In genomic region chr11:69369990-69370816, GRCm38 (mm10) we compare ENCODE assay signal across 7 mouse cellular contexts. TPM values are rescaled to one million over a fixed set of nuclear protein-coding genes. Genes with fewer than 3 reads are reported as not detected.
DNase-seq lines count a peak whose midpoint lies in the region; ATAC-seq lines count a peak whose summit lies in the region.

No protein-coding gene starts in this region.

- H3K9me3 ChIP-seq in neural tube, embryonic 11.5 days (ENCODE audit: control insufficient read depth, low read length): no peaks in the 10 kb centered on the region
- H3K9me3 ChIP-seq in forebrain, embryonic 14.5 days (replicated peaks; ENCODE audit: control insufficient read depth, low read length): no peaks in the 10 kb centered on the region
- H3K9me3 ChIP-seq in liver, embryonic 13.5 days (replicated peaks): no peaks in the 10 kb centered on the region

- peak overlapping the region; percentile 96 for H3K4me3 ChIP-seq in neural tube, embryonic 11.5 days (ENCODE audit: low read depth, low read length)
- peak overlapping the region; percentile 97 for H3K4me3 ChIP-seq in forebrain, embryonic 14.5 days (ENCODE audit: low read depth, low read length)
- H3K4me3 ChIP-seq in liver, embryonic 13.5 days (replicated peaks): peak overlapping the region; percentile 73; the same call in 1 of the 2 replicates

- no peaks in the 10 kb centered on the region for H3K36me3 ChIP-seq in neural tube, embryonic 11.5 days (ENCODE audit: control insufficient read depth, insufficient read depth, low read length)
- H3K36me3 ChIP-seq in forebrain, embryonic 14.5 days (ENCODE audit: control insufficient read depth, insufficient read depth, low read length): peaks cover 5% of the 10 kb centered on the region; the same call in 1 of the 2 replicates
- H3K36me3 ChIP-seq in liver, embryonic 13.5 days: no peaks in the 10 kb centered on the region

- 34% methylated on average over 2 of the region's 2 CpGs for WGBS in neural tube, embryonic 11.5 days
- WGBS in forebrain, embryonic 14.5 days: 16% methylated on average over 2 of the region's 2 CpGs
- 41% methylated on average over 2 of the region's 2 CpGs for WGBS in liver, embryonic 13.5 days (ENCODE audit: insufficient replicate concordance)

- H3K9ac ChIP-seq in neural tube, embryonic 11.5 days (ENCODE audit: low read length): peak overlapping the region; percentile 99
- peak overlapping the region; percentile 100 for H3K9ac ChIP-seq in forebrain, embryonic 14.5 days (ENCODE audit: low read length)
- peak overlapping the region; percentile 5; the same call in 1 of the 2 replicates for H3K9ac ChIP-seq in liver, embryonic 13.5 days

- H3K27ac ChIP-seq in neural tube, embryonic 11.5 days (ENCODE audit: low read depth, low read length): peak overlapping the region; percentile 100
- peak overlapping the region; percentile 100 for H3K27ac ChIP-seq in forebrain, embryonic 14.5 days (ENCODE audit: low read depth, low read length)
- H3K27ac ChIP-seq in liver, embryonic 13.5 days: peak overlapping the region; percentile 91

- no peak for ATAC-seq in neural tube, embryonic 11.5 days (ENCODE audit: insufficient read depth, low FRiP score, low TSS enrichment)
- no peak for ATAC-seq in forebrain, embryonic 14.5 days
- ATAC-seq in liver, embryonic 13.5 days (ENCODE audit: low read depth): no peak

- H3K4me2 ChIP-seq in neural tube, embryonic 11.5 days (ENCODE audit: low read depth): peak overlapping the region; percentile 84
- peak overlapping the region; percentile 96 for H3K4me2 ChIP-seq in forebrain, embryonic 14.5 days (ENCODE audit: low read length)
- peak overlapping the region; percentile 97 for H3K4me2 ChIP-seq in liver, embryonic 13.5 days

- H3K4me1 ChIP-seq in neural tube, embryonic 11.5 days (ENCODE audit: control insufficient read depth, insufficient read depth, low read length): peaks cover 39% of the 10 kb centered on the region
- peaks cover 33% of the 10 kb centered on the region for H3K4me1 ChIP-seq in forebrain, embryonic 14.5 days (ENCODE audit: control insufficient read depth, insufficient read depth, low read length)
- H3K4me1 ChIP-seq in liver, embryonic 13.5 days (replicated peaks): peaks cover 87% of the 10 kb centered on the region

- H3K27me3 ChIP-seq in neural tube, embryonic 11.5 days (ENCODE audit: control insufficient read depth, insufficient read depth, low read length): no peaks in the 10 kb centered on the region
- H3K27me3 ChIP-seq in forebrain, embryonic 14.5 days (replicated peaks; ENCODE audit: control insufficient read depth, insufficient read depth, low read length): no peaks in the 10 kb centered on the region
- peaks cover 60% of the 10 kb centered on the region for H3K27me3 ChIP-seq in liver, embryonic 13.5 days

- peak; percentile 7 for DNase-seq in neural tube, embryonic 11.5 days (ENCODE audit: low spot score)
- no peak for DNase-seq in neural tube, embryonic 10.5 days (ENCODE audit: extremely low spot score, low spot score)
- peak; percentile 59 for DNase-seq in forebrain, embryonic 14.5 days (ENCODE audit: low spot score)
- DNase-seq in liver, embryonic 13.5 days: no peak
- no peak for DNase-seq in frontal cortex, postnatal 14 days (ENCODE audit: low spot score in 2 of 2)
- no peak for DNase-seq in B cell, adult 2 months
- DNase-seq in spleen, adult 12 weeks (ENCODE audit: low spot score): no peak

RNA-seq across cellular contexts. Expression of gene Chd3, which starts 1.0 kb away (rescaled TPM):
- polyA plus RNA-seq in neural tube, embryonic 11.5 days (2014; fragmentation: Nextera tagmentation; extraction: Ambion mirVana): 57.3 and 60.1 TPM in 2 replicates
- 70.3 and 77.3 TPM in 2 replicates for polyA plus RNA-seq in forebrain, embryonic 14.5 days (2014; fragmentation: Nextera tagmentation; extraction: Ambion mirVana)
- 2.6 and 4.4 TPM in 2 replicates for polyA plus RNA-seq in liver, embryonic 13.5 days (2015; fragmentation: Nextera tagmentation; extraction: Ambion mirVana)

RNA-seq across cellular contexts. Expression of gene Naa38, which starts 25.1 kb away (rescaled TPM):
- polyA plus RNA-seq in neural tube, embryonic 11.5 days (2014; fragmentation: Nextera tagmentation; extraction: Ambion mirVana): 125 and 129 TPM in 2 replicates
- 106 and 142 TPM in 2 replicates for polyA plus RNA-seq in forebrain, embryonic 14.5 days (2014; fragmentation: Nextera tagmentation; extraction: Ambion mirVana)
- 102 and 105 TPM in 2 replicates for polyA plus RNA-seq in liver, embryonic 13.5 days (2015; fragmentation: Nextera tagmentation; extraction: Ambion mirVana)

RNA-seq across cellular contexts. Expression of gene Cyb5d1, which starts 25.2 kb away (rescaled TPM):
- 44.7 and 48.4 TPM in 2 replicates for polyA plus RNA-seq in neural tube, embryonic 11.5 days (2014; fragmentation: Nextera tagmentation; extraction: Ambion mirVana)
- polyA plus RNA-seq in forebrain, embryonic 14.5 days (2014; fragmentation: Nextera tagmentation; extraction: Ambion mirVana): 31.1 and 36.4 TPM in 2 replicates
- polyA plus RNA-seq in liver, embryonic 13.5 days (2015; fragmentation: Nextera tagmentation; extraction: Ambion mirVana): 10.3 and 13.0 TPM in 2 replicates

RNA-seq across cellular contexts. Expression of gene Tmem88, which starts 27.8 kb away (rescaled TPM):
- 13.1 and 17.2 TPM in 2 replicates for polyA plus RNA-seq in neural tube, embryonic 11.5 days (2014; fragmentation: Nextera tagmentation; extraction: Ambion mirVana)
- 4.7 and 5.7 TPM in 2 replicates for polyA plus RNA-seq in forebrain, embryonic 14.5 days (2014; fragmentation: Nextera tagmentation; extraction: Ambion mirVana)
- 8.9 and 9.5 TPM in 2 replicates for polyA plus RNA-seq in liver, embryonic 13.5 days (2015; fragmentation: Nextera tagmentation; extraction: Ambion mirVana)

RNA-seq across cellular contexts. Expression of gene Rnf227, which starts 29.9 kb away (rescaled TPM):
- polyA plus RNA-seq in neural tube, embryonic 11.5 days (2014; fragmentation: Nextera tagmentation; extraction: Ambion mirVana): 27.8 and 28.8 TPM in 2 replicates
- 126 and 146 TPM in 2 replicates for polyA plus RNA-seq in forebrain, embryonic 14.5 days (2014; fragmentation: Nextera tagmentation; extraction: Ambion mirVana)
- polyA plus RNA-seq in liver, embryonic 13.5 days (2015; fragmentation: Nextera tagmentation; extraction: Ambion mirVana): 0.92 and 1.1 TPM in 2 replicates

Comparison
In these comparisons a context has a peak if more than half of its experiments do, and no peak if none do; other contexts are left out.
1. DNase-seq: peak in neural tube, embryonic 11.5 days (single experiment) and forebrain, embryonic 14.5 days (single experiment); none in neural tube, embryonic 10.5 days (single experiment), liver, embryonic 13.5 days (single experiment), frontal cortex, postnatal 14 days (0 of 2), B cell, adult 2 months (0 of 2) and spleen, adult 12 weeks (single experiment).
2. H3K9ac ChIP-seq: peak in every context shown above with its lines; median percentile 100 in forebrain, embryonic 14.5 days; 99 in neural tube, embryonic 11.5 days; 5 in liver, embryonic 13.5 days.
3. RNA of gene Chd3, which starts 1.0 kb away (polyA plus RNA-seq): 70.3 to 77.3 TPM in forebrain, embryonic 14.5 days and 57.3 to 60.1 TPM in neural tube, embryonic 11.5 days; 2.6 to 4.4 TPM in liver, embryonic 13.5 days; every median in the first group is over 10 times any median in the second.
4. Peak in every context shown above with its lines, with median percentiles within 50 percentile points of each other: H3K27ac ChIP-seq, H3K4me2 ChIP-seq and H3K4me3 ChIP-seq.